Mouse (Mus musculus): ENCODE results near the gene 1190005I06Rik.

GRCm38 (mm10) chr8:120696401-120697153, 49.1 kb upstream of the 1190005I06Rik start:
- no peak for TF ChIP-seq CTCF (IDR thresholded peaks at IDR 0.05; ENCODE audit: control insufficient read depth, insufficient read depth, insufficient replicate concordance, low read depth, low read length)
- no peak for TF ChIP-seq POLR2A (IDR thresholded peaks at IDR 0.05; ENCODE audit: control insufficient read depth, low read depth, low read length)
